Mouse (Mus musculus) macrophage (primary cell): ENCODE data around the gene Nfia. TPM values are rescaled to one million over a fixed set of nuclear protein-coding genes. Genes with fewer than 3 reads are reported as not detected.

Experiments
- H3K27ac ChIP-seq: fragments of 350-480 bp; formaldehyde crosslinking; 2 replicates; pipeline ENCODE4 v1.9.0; 2021
- H3K36me3 ChIP-seq: fragments of 350-480 bp; formaldehyde crosslinking; 2 replicates; pipeline ENCODE4 v1.9.0; 2021; ENCODE audit errors: inconsistent target
- H3K4me3 ChIP-seq: fragments of 350-480 bp; formaldehyde crosslinking; 2 replicates; pipeline ENCODE4 v1.9.0; 2021; ENCODE audit errors: inconsistent target
- H3K79me2 ChIP-seq: fragments of 350-480 bp; formaldehyde crosslinking; 2 replicates; pipeline ENCODE4 v1.9.0; 2021; ENCODE audit errors: inconsistent target
- WGBS: methylation state at CpG from one replicate; pipeline ENCODE4 v1.1.7; 2026; ENCODE audit warnings: inconsistent platforms; ENCODE audit not compliant: missing documents; 5-methylcytosine and 5-hydroxymethylcytosine counted together
- polyA plus RNA-seq: library from polyadenylated mRNA; stranded (reverse); fragments of 250-400 nt; gene quantifications from 3 replicates; pipeline ENCODE4 v1.2.4, GENCODE M21; 2018; ENCODE audit warnings: inconsistent platforms

Gene Nfia
- polyA plus RNA-seq, 1 experiment from 2014 or later = 2.4 TPM

DNA sequence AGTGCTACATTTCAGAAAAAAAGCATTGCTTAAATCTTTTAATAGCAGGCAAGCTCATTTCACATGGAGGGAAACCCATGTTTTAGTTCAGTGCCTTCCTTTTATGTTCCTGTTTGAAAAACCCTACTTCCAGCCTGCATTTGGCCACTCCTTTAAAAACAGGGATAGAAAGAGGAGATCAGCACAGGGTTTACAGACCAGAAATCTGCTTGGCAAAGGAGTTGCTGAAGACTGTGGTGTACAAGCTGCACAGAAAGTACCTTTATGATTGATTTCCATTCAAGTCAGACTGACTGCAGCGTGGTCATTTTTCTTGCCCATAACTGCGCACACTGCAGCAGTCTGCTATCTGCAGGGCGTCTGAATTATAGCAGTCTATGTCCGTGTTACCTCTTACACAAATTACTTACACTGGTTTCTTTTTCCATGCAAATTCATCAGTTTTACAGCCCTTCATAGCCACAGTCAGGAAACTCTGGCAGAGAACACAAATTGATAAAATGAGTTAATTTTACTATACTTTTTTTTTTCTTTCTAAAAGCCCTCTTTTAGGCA, 236.4 kb downstream of the Nfia start:
- H3K79me2 ChIP-seq = no peaks in the 10 kb centered on the region
- H3K36me3 ChIP-seq = no peaks in the 10 kb centered on the region
- H3K27ac ChIP-seq = no peak overlapping the region
- 72% methylated on average over 4 of the region's 4 CpGs for WGBS
- H3K4me3 ChIP-seq = no peak overlapping the region

DNA sequence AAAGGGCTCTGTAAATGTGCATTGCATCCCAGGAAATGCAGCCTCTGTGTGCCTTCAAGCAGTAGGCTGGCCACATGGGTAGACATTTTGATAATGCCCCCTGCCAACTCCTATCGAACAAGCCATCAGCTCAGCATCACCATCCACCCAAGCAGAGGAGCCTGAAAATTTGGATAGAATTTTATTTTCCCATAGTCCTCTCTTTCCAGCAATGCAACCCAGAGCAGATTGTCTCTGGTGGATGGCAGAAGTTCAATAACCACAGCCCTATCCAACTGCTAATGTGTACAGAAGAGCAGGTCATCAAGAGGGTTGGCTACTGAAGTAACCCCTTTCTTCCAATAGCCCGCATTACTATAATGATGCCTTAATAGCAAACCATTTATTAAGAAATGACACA, 237.4 kb downstream of the Nfia start:
- Histone ChIP-seq H3K36me3 (no peaks in the 10 kb centered on the region), H3K79me2 (no peaks in the 10 kb centered on the region), H3K4me3 (no peak overlapping the region), H3K27ac (no peak overlapping the region)
- WGBS = 88% methylated on average over 2 of the region's 2 CpGs

DNA sequence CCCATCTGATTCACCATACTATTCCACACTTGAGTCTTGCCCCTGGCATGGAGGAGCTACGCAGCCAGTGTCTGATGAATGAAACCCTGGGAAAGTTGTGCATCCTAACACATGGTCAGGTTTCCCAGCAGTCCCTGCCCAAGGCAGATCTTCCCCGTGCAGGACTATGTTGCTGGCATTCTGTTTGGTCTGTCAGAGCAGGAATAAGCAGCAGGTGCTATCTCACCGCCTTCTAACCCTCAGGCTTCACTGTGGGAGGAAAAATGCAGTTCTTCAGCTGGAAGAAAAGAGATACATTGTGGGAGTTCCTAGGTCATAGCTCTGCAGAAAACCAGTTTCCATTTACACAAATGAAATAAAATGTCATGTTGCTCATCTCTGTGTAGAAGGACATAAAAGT, 247.3 kb downstream of the Nfia start:
- Histone ChIP-seq H3K79me2 (no peaks in the 10 kb centered on the region), H3K27ac (no peak overlapping the region)
- 86% methylated on average over 2 of the region's 3 CpGs for WGBS

DNA sequence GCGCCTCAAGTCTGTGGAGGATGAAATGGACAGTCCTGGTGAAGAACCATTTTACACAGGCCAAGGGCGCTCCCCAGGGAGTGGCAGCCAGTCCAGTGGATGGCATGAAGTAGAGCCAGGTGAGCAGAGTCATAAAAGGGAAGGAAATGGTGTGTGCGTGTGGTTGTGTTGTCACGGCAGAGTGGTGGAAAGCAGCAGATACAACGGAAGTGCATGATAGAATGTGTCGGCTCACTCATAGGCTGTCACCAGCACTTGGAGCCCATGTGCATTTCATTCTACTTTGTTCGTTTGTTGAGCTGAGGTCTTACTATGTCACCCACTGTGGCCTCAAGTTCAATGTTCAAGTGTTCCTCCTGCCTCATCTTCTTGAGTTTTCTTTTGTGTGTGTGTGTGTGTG, 248.3 kb downstream of the Nfia start:
- no peak overlapping the region for H3K27ac ChIP-seq
- no peaks in the 10 kb centered on the region for H3K36me3 ChIP-seq
- no peaks in the 10 kb centered on the region for H3K79me2 ChIP-seq
- no peak overlapping the region for H3K4me3 ChIP-seq
- 31% methylated on average over 7 of the region's 7 CpGs for WGBS

More for the DNA sequence above, 247.3 kb downstream of the Nfia start:
- no peak overlapping the region for H3K4me3 ChIP-seq
- no peaks in the 10 kb centered on the region for H3K36me3 ChIP-seq

DNA sequence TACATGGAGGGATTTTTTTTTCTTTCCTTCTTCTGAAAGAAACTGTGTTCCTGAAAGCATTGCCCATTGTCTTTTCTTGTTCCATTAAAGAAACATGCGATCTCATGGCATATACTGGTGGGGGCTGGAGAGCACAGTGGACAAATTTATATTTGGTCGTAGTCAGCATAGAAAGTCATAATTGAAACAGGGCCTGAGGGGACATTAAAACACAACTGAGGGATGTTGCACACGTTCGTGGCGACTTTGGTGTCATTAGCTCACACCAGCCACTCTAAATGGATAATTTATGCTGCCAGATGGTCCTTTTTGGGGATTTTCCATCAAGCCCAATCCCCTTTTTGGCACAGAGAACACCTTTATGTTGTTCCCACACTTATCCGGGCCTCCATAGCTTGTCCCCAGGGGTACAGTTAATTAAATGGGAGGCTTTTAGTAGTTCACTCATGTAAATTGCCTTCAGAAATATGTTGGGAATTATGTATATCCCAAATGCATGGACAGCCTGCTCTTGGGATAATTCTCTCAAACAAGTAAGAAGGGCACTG, 250.8 kb downstream of the Nfia start:
- Histone ChIP-seq H3K36me3 (no peaks in the 10 kb centered on the region), H3K4me3 (no peak overlapping the region), H3K27ac (no peak overlapping the region), H3K79me2 (no peaks in the 10 kb centered on the region)
- WGBS = 97% methylated on average over 6 of the region's 6 CpGs

DNA sequence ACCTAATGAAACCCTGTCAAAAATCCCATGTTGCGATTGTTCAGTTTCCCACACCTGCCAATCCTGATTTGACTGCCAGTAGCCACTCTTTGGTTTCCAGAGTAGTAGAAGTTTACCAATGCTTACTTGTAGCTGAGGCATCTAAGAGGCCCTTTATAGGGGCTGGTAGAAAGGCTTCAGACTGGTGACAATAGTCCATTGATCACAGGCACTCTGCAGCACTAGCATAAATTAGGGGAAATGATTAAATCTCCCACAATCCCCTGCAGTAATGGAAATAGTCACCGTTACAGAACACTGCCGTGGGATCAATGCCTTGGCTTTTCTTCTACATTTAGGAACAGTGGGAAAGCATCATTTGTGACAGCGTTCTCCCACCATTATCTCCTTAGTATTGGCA, 254.9 kb downstream of the Nfia start:
- Histone ChIP-seq H3K4me3 (no peak overlapping the region), H3K27ac (no peak overlapping the region), H3K79me2 (no peaks in the 10 kb centered on the region), H3K36me3 (no peaks in the 10 kb centered on the region)
- WGBS = 93% methylated on average over 4 of the region's 4 CpGs

DNA sequence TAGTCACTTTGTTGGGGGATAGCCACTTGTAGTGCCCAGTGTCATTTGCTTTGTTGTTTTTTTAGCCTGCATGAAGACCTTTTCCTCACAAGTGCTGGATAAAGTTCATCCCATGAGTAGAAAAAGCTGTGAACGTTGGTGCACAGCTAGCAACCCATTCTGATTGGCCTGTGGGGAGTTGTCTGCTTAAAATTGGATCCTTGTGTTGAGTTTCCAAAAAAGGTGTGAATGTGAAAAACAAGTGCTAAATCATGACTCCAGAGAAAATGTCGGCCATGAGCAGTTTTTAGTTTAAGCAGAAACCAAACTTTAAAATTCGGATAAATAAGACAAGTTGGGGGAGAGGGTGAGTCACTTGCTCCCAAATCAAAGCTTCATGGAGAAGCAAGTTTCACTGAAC, 259.3 kb downstream of the Nfia start:
- no peak overlapping the region for H3K27ac ChIP-seq
- H3K4me3 ChIP-seq = no peak overlapping the region
- 89% methylated on average over 3 of the region's 3 CpGs for WGBS
- H3K36me3 ChIP-seq = no peaks in the 10 kb centered on the region
- H3K79me2 ChIP-seq = no peaks in the 10 kb centered on the region

DNA sequence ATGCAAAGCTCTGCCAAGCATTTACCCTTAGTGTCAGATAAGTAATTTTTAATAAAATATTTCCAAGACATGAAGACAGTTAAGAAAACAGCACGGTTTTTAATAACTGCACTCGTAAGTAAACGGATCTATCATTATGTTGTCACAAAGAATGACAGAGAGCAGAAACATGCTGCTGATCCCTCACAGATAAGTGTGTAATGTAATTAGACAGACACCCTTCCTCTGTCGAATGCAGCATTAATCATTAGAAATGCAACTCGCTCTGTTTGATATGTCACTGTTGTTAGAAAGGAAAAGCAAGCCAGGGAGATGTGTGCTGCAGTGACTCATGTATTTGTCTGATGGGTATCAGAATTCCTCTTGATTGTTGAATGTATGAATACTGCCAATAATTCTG, 259.8 kb downstream of the Nfia start:
- WGBS = 91% methylated on average over 5 of the region's 5 CpGs

DNA sequence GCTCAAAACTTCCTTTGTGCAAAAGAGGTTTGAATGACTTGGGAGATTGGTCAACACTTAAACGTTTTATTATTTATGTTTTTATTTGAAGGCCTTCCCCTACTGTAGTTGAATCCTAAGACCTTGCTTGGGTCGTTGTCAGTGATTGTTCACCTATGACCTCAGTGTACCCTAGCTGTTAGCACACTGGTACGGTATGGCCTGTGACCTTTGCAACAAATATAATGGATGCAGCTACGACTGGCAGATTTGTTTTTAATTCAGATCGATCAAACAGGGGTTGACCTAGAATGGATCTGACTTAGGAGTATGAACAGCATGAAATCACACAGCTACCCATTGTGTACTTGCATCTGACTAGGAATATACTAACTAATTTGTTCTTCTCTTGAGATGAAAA, 266.6 kb downstream of the Nfia start:
- H3K36me3 ChIP-seq = no peaks in the 10 kb centered on the region
- H3K27ac ChIP-seq = no peak overlapping the region
- no peak overlapping the region for H3K4me3 ChIP-seq
- H3K79me2 ChIP-seq = no peaks in the 10 kb centered on the region
- WGBS = 81% methylated on average over 5 of the region's 5 CpGs

More for the DNA sequence above, 259.8 kb downstream of the Nfia start:
- Histone ChIP-seq H3K27ac (no peak overlapping the region), H3K79me2 (no peaks in the 10 kb centered on the region), H3K36me3 (no peaks in the 10 kb centered on the region), H3K4me3 (no peak overlapping the region)

- Histone ChIP-seq H3K36me3 (no peaks in the 10 kb centered on the region), H3K4me3 (no peak overlapping the region), H3K27ac (no peak overlapping the region), H3K79me2 (no peaks in the 10 kb centered on the region)
- WGBS = 8% methylated on average over 7 of the region's 7 CpGs
These were observed 267.6 kb downstream of the Nfia start for GRCm38 (mm10) chr4:98040179-98040578.

DNA sequence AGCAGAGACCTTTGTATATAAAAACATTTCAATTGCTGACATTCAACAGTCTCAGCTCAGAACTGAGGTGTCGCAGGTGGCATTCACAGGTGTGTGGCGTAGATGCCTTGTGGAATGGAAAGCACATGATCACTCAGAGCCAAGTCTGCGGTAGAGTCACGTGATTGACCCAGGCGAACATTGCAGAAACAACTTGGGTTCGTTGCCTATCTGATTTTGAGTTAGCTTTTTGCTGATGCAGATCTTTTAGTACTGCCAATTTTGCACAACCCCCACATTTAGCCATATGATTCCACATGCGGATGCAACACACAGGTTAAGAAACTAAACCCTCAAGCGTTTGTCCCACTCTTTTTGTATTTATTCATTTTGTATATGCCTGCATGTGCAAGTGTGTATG, 272.1 kb downstream of the Nfia start:
- 98% methylated on average over 8 of the region's 8 CpGs for WGBS
- Histone ChIP-seq H3K79me2 (no peaks in the 10 kb centered on the region), H3K4me3 (no peak overlapping the region), H3K36me3 (no peaks in the 10 kb centered on the region), H3K27ac (no peak overlapping the region)

- Histone ChIP-seq H3K4me3 (no peak overlapping the region), H3K36me3 (no peaks in the 10 kb centered on the region), H3K79me2 (no peaks in the 10 kb centered on the region), H3K27ac (no peak overlapping the region)
These were observed 274.8 kb downstream of the Nfia start for GRCm38 (mm10) chr4:98047369-98047768.

- H3K79me2 ChIP-seq = no peaks in the 10 kb centered on the region
- H3K27ac ChIP-seq = no peak overlapping the region
- H3K4me3 ChIP-seq = no peak overlapping the region
- H3K36me3 ChIP-seq = no peaks in the 10 kb centered on the region
- WGBS = 95% methylated on average over 7 of the region's 7 CpGs
These were observed 277.1 kb downstream of the Nfia start for GRCm38 (mm10) chr4:98049584-98049983.

GRCm38 (mm10) chr4:98050003-98050620, 277.6 kb downstream of the Nfia start:
- Histone ChIP-seq H3K27ac (no peak overlapping the region), H3K79me2 (no peaks in the 10 kb centered on the region), H3K4me3 (no peak overlapping the region), H3K36me3 (no peaks in the 10 kb centered on the region)
- WGBS = 92% methylated on average over 7 of the region's 8 CpGs

GRCm38 (mm10) chr4:98050781-98051180, 278.2 kb downstream of the Nfia start:
- Histone ChIP-seq H3K27ac (no peak overlapping the region), H3K79me2 (no peaks in the 10 kb centered on the region), H3K36me3 (no peaks in the 10 kb centered on the region), H3K4me3 (no peak overlapping the region)
- 87% methylated on average over 10 of the region's 10 CpGs for WGBS

DNA sequence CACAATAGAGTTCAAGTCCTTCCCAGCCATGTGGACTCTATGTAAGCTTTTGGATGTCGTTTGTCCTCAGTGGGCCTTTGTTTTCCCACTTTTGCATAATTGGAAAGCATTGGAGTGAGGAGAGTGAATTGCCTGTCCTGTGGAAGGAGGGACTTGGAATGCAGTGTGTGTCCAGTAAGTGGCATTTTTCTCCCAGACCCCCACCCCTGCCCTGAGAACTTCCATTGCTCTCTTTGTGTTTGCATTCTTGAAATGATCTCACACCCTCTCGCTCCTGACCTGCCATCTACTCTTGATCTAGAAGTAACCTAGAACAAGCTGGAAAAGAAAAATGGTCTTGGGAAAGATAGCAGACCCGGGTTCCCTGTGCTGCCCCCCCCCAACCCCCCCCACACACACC, 278.8 kb downstream of the Nfia start:
- no peak overlapping the region for H3K27ac ChIP-seq
- WGBS = 92% methylated on average over 3 of the region's 3 CpGs
- H3K4me3 ChIP-seq = no peak overlapping the region
- H3K36me3 ChIP-seq = no peaks in the 10 kb centered on the region
- H3K79me2 ChIP-seq = no peaks in the 10 kb centered on the region
